Mouse (Mus musculus) cerebellum, adult 2 months (tissue): ENCODE data around the gene Ank3.

Experiments used
- CTCF ChIP-seq: fragments of 200-500 bp; IDR thresholded peaks from 2 replicates; pipeline ENCODE4 v1.5.1; 2011; ENCODE audit warnings: low read depth, mild to moderate bottlenecking, control low read depth, low read length, moderate library complexity, borderline replicate concordance; ENCODE audit not compliant: insufficient read depth
- POLR2A ChIP-seq: fragments of 200-500 bp; IDR thresholded peaks from 2 replicates; pipeline ENCODE4 v1.6.1; 2011; ENCODE audit warnings: low read length, control low read depth, borderline replicate concordance; ENCODE audit not compliant: insufficient read depth

- TF ChIP-seq POLR2A (no peak), CTCF (no peak)
Observed at GRCm38 (mm10) chr10:69925285-69926157, 526.9 kb downstream of the Ank3 start.
